Mouse (Mus musculus) B cell, adult 2 months (primary cell): Measurements from ENCODE around the gene Fam102a.

ENCODE experiments used
- DNase-seq, 2 experiments: peaks; one replicate each; pipeline ENCODE4 v3.0.0; 2022

The Fam102a gene

GRCm38 (mm10) chr2:32582830-32583799 lies 48.0 kb downstream of the Fam102a start:
- peak; percentile 83 to 87 for DNase-seq

- no peak for DNase-seq
These were observed 50.1 kb downstream of the Fam102a start for GRCm38 (mm10) chr2:32585149-32585714.

DNA sequence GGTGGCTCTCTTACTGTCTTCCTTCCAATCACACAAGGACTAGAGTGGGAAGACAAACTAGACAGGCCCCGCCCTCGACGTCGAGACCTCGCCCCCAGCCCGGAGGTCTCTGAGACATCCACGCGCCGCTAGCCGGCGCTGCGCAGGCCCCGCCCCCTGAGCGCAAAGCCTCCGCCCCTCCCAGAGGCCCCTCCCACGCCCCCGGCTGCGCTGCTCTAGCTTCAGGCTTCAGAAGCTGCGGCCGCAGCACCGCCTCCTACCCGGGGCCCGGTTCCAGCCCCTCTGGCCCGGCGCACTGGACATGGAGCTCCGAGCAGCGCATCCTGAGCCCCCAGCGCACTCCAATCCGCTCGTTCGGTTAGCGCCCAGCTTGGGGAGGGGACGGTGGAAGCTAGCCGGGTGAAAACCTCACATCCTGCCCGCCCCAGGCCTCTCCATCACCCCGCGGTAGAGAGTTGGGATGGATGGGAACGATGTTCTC lies 51.8 kb downstream of the Fam102a start, which contains the start of gene St6galnac4:
TSS of gene St6galnac4 (plus strand) at position 225 of the 481 bp plus-strand sequence.
- DNase-seq = peak; percentile 92 to 93

DNA sequence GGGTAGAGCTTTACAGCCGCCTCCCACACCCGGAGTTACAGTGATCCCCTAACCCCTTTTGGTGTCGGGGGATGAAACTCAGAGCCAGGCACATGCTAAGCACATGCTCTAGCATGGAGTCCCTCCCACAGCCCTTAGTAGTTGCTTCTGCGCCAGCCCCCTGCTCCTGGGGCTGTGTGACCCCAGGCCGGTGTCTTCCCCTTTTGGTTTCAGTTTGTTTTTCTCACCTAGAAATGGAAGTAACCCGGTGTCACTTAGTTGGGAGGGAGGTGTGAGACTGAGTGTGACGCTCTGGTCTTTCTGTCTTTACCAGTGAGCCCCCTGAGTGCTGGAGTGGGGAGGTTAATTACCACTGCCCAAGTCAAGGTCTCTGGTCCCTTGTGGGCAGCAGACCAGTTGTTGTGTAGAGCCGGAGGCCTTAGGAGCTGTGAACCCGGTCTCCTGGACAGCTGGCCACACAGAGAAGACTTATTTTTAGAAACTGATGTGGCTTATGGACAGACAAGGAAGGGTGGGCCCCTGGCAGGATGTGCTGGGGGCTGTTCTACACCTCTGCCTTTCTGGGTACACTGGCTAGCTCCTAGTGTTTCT lies 52.7 kb downstream of the Fam102a start:
- DNase-seq = peak; percentile 83 to 87

GRCm38 (mm10) chr2:32589213-32589795 lies 54.2 kb downstream of the Fam102a start:
- DNase-seq = no peak

DNA sequence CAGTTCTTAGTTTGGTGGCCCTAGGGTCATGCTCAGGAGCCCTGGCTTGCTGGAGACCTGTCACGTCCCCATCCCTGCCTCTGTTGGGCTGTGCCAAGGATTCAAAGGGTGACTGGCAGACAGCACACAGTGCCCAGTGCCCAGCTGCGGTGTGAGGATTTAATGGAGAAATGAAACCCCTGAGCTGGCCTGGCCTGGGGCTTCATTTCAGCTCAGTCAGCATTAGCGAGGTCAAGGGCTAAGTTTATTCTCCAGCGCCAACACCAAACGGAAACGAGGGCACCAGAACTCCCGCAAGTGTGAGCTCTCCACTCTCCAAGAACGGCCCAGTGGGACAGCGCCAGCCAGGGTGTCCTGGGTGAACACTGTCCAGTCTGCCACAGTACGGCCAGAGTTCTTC lies 55.1 kb downstream of the Fam102a start:
- DNase-seq = no peak

GRCm38 (mm10) chr2:32591249-32591648 lies 56.1 kb downstream of the Fam102a start:
- DNase-seq = no peak

GRCm38 (mm10) chr2:32596725-32597124 lies 61.6 kb downstream of the Fam102a start:
- DNase-seq = no peak

DNA sequence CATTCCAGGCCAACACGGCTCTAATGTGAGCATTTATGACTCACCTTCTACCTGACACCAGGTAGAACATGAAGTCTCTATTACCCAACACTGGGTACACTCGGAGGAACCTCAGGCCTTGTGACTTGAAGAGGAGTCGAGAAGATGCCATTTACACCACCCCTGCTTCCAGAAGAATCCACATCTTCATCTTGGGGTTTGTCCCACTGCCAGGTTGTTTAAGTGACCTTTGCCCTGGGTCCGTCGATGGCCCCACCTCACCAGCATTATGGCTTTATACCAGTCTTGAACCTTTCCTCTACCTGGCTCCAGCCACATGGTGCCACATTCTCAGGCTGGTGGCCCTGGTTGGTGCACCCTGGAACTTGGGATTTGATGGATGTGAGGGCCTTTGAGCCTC lies 62.1 kb downstream of the Fam102a start:
- no peak for DNase-seq

GRCm38 (mm10) chr2:32597699-32598098 lies 62.6 kb downstream of the Fam102a start:
- no peak for DNase-seq

GRCm38 (mm10) chr2:32598506-32598905 lies 63.4 kb downstream of the Fam102a start:
- no peak for DNase-seq

DNA sequence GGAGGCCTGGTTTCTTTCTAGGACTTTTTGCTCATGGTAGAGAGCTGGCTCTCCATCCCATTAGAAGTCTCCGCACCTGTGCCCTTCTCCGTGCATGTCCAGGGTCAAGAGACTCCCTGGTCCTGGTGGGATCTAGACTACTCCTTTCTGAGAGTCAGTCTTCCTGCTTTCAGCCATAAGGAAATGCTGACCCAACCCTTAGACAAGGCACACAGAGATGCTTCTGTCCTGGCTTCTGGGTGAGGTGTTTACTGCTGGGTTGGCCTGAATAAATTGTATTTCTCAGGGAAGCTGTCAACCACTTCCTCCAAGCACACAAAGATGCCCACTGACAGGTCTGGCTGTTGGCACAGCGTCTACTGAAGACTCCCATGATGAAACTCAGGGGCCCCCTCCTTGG lies 64.3 kb downstream of the Fam102a start, which contains the start of gene St6galnac6:
TSS of gene St6galnac6 (plus strand) at position 301 of the 400 bp plus-strand sequence.
- DNase-seq = no peak

DNA sequence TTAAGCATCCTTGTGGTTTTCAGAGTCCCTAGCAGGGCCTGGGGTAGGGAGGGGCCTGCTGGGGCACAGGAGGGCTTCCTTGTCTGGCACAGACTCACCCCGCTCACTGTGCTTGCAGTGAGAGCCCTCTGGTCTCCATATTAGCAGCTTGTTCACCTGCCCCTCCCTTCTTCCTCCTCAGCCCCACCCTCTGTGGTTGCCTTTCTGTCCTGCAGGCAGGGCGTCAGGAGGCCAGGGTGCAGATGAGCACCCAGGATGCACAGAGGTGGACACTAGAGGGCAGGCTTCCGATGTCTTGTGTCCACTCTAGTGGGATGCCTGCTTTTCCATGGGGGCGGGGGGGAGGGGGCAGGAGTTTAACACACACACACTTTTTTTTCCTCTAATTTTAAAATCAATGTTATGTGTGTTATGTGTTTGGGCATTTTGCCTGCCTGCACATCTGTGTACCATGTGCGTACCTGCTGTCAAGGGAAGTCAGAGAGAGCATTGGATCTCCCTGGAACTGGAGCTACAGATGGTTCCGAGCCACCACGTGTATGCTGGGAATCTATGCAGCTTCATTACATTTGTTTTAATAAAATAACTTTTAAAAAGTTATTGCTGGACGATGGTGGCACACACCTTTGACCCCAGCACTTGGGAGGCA lies 66.4 kb downstream of the Fam102a start:
- peak; percentile 40 to 41 for DNase-seq

DNA sequence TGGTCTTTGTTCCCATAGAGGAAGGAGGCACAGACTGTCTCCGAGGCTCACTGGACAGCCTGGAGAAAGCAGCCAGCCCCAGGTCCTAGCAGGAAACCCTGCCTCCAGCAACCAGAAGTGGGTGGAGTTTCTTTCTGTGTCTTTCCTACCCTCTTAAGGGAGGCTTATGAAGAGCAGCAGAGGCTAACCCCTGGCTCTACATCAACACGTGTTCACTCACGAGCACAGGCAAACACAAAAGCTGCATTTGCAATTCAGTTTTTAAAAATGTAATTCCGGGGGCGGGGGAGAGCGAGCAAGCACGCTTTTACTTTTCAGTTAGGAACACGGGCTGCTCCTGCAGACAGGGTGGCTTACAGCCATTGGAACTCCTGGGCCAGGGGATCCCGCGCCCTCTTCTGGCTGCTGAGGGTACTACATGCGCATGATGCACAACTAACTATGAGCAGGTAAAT lies 67.5 kb downstream of the Fam102a start:
- peak; percentile 92 for DNase-seq

DNA sequence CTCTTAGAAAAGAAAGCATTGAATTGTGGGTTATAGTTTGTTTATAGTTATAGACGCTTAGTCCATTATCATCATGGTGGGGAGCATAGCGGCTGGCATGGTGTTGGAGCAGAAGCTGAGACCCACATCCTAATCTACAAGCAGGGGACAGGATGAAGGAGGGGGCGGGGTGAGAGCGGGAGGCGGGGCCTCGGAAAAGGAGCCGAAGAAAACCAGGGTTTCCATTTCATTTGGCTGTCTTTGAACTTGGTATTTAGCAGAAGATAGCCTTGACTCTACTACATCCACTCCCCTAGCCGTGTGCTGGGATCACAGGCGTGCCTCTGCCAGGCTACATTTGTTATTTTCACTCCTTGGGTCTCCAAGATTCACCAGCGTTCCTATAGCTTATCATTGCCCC lies 69.5 kb downstream of the Fam102a start:
- DNase-seq = no peak

DNA sequence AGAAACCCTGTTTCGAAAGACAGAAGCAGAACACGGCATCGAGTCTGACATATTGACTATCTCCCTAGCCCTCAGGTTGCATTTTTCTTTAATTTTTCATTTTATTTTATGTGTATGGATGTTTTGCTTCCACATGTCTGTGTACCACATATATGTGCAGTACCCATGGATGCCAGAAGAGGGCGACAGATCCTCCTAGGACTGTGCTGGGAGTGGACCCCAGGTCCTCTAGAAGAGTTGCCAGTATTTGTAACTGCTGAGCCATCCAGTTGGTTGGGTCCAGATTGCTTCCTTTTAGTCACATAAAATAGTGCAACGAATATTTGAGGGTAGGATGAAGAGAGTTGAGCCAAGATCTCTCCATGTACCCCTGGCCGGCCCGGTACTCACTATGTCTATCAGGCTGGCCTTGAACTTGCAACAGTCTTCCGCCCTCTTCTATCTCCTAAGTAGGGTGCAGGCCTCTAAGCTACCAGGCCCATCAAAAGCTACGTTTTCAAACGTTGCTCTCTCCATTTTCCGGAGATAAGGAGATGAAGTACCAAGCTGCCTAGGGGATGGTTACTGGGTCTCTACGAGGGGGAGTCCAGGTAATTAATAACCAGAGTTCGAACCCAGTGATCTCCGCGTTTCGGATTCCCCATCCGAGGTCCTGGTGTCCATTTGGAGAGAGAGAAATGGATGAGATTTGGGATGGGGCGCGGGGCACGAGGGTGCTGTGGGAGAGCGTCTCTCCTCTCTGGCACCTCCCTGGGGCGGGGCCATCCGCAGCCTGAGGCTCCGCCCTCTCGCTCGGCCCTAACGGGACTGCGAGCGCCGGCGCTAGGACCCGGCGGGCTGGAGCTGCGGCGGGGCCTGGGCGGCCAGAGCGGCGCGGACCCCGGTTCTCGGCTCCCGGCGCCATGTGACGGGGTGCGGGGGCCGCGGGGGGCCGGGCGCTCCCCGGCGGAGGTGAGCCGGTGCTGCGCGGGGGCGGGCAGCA lies 71.3 kb downstream of the Fam102a start:
- DNase-seq = peak; percentile 86 to 87

GRCm38 (mm10) chr2:32607262-32607947 lies 72.3 kb downstream of the Fam102a start:
- peak; percentile 55 to 57 for DNase-seq

- peak; percentile 66 to 72 for DNase-seq
These were observed 73.1 kb downstream of the Fam102a start for GRCm38 (mm10) chr2:32608141-32608777.

DNA sequence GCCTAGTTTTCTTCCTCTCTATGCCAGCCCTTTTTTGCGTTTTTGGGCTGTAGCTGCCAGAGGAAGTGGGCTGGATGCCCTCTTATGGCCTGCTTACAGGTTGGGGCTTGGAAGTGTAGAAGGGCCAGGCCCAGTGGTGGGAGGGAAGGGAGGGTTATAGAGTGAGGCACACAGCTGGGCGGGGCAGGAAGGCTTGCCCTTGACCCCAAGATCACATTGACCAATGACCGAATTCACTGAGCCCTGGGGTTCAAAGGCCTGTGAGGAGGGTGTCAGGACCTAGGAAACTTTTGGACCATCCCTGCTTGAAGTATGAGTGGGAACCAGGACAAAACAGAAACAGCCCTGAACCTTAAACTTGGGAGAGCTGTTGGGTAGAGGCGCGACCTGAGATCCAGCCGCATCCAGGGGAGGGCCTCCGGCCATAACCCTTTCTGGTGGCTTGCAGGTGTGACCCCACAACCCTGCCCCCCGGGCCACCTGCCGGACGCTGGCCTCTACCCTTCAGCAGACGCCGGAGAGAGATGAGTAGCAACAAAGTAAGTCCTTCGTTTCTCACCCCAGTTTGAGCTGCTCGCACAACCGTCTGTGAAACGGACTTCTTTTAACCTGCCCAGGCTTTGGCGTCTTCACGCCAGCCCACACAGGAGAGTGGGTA lies 73.8 kb downstream of the Fam102a start:
- DNase-seq = no peak
